Mouse (Mus musculus) lung, adult 2 months (tissue): ENCODE data around the gene Lcp2.

ENCODE experiments used
- CTCF ChIP-seq: fragments of 200-500 bp; IDR thresholded peaks from 2 replicates; pipeline ENCODE4 v1.5.1; 2011; ENCODE audit warnings: mild to moderate bottlenecking, low read length, control low read depth; ENCODE audit not compliant: insufficient read depth
- POLR2A ChIP-seq: fragments of 200-500 bp; IDR thresholded peaks from 2 replicates; pipeline ENCODE4 v1.6.1; 2011; ENCODE audit warnings: low read depth, mild to moderate bottlenecking, control low read depth, low read length, borderline replicate concordance; ENCODE audit errors: extremely low read depth

DNA sequence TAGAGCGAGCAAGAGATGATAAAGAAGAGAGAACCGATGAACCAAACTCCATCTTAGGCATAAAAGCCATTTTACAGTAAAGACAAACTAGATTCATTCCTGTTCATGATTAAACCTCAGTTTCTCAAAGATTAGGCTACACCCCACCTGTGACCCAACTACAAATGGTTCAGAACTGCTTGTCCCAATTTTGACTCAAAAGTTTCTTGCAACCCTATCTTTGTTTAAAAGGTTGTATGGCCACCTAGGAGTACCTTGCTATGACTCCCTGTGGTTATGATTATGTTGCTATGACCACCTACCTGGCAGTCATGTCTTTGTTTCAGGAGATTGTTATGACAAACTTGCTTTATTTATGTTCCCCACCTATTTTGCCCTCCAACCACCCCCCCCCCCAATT is 39.1 kb upstream of the Lcp2 start:
- no peak for TF ChIP-seq CTCF
- TF ChIP-seq POLR2A: no peak
